Mouse (Mus musculus): ENCODE data around the gene Nme3. TPM values are rescaled to one million over a fixed set of nuclear protein-coding genes. Genes with fewer than 3 reads are reported as not detected.

Nme3 gene
- 52.6 TPM for polyA plus RNA-seq (2014; fragmentation: Illumina TruSeq; extraction: RNeasy Lipid Tissue Mini Kit (QIAGEN cat#74804); ENCODE audit: low read depth, low replicate concordance)

GRCm38 (mm10) chr17:24896241-24896992, at the start of gene Nme3:
Gene Nme3 (plus strand): TSS chr17:24896500.

DNA sequence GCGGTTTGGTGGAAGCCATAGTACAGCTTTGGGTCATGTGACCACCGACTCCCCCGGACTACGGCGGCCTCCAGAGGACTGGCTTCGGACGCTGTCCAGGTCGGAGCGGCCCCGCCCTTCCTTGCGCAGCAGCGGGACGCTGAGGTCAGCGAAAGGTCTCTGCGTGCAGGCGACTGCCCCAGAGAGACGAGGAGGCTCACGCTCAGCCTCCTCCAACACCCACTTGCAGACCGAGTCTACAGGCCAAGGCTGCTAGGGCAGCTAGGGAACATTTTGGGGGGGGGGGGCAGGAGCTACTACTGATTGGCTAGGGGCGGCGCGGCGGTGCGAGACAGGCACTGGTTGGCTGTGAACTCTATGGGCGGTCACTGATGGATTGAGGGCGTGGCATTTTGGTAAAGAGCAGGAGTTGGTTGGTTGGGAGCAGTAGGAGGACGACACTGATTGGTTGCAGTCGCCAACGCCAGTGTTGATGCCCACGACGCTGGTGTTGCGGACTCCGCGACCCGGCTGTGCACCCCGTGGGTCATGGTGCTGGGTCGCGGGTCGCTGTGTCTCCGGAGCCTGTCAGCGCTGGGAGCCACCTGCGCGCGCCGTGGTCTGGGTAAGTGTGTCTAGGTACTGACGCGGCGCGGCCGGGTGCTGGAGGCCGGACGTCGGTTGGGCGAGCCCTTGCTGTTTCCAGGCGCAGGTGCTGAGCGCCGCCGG, 46.1 kb upstream of the Nme3 start, which contains the start of gene Fahd1:
Gene Fahd1, minus strand, starts transcription at position 300 of the 708 bp plus-strand sequence.

GRCm38 (mm10) chr17:24865776-24866175, 30.5 kb upstream of the Nme3 start, which contains the start of gene Igfals:
Gene Igfals (plus strand): TSS chr17:24865997.

DNA sequence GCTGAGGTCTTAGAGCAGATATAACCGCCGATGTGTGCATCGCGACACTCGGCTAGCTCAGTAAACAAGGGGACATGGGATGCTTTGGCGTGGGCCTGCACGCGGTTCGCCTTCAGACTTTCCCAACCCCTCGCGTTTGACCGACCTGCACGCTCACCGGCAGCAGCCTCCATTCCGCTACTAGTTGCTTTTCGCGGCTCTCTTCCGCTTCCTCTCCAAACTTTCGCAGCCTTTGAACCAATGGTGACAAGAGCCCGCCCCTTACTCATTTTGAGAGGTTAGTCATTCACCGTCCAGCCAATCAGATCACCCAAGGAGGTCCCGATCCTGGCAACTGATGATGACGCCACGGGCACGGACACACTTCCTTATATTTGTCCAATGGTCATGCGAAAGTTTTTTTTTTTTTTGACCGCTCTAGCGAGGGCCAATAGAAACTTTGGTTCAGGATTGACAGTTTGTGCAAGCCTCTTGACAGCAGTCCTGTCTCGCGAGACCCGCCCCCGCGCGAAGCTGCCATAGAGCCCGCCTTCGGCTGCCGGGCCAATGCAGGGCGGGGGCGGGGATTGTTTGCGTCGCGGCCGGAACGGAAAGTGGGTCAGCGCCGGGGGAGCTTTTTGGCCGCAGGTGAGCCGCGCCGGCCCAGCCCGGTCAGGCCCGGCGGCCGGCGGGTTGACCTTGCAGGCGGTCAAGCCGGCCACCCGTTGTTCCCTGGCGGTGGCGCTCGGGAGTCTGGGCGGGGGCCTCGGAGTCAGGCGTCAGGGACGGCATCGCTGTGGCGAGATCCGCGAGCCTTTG, 10.0 kb upstream of the Nme3 start, which contains the start of the genes Nubp2 and Spsb3:
Gene Nubp2, minus strand, starts transcription at position 216 of the 798 bp plus-strand sequence.
Gene Spsb3, plus strand, starts transcription at position 510 of the 798 bp plus-strand sequence.

DNA sequence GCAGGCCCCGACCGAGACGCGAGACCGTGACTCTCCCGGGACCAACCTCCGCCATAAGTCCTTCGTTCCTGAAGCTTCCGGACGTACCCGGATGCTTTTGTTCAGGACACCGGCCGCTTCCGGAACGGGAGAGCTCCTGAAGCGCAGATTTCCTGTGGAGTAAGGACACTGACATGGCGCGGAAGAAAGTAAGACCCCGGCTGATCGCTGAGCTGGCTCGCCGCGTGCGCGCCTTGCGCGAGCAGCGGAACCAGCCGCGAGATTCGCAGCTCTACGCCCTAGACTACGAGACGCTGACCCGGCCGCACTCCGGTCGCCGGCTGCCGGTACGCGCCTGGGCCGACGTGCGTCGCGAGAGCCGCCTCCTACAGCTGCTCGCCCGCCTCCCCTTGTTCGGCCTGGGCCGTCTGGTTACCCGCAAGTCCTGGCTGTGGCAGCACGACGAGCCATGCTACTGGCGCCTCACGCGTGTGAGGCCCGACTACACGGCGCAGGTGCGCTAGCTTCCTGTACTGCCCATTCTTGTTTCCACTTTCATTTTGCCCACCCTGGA, 1.2 kb upstream of the Nme3 start, which contains the start of the genes Eme2 and Mrps34:
Gene Eme2, minus strand, starts transcription at position 93 of the 553 bp plus-strand sequence.
Gene Mrps34, plus strand, starts transcription at position 122 of the 553 bp plus-strand sequence.

GRCm38 (mm10) chr17:24936259-24937237, 40.2 kb downstream of the Nme3 start, which contains the start of gene Mapk8ip3:
Gene Mapk8ip3 (minus strand): TSS chr17:24936977.

Other genes with a start within 250 kb of the Nme3 start
- gene Slc9a3r2, start 246.2 kb upstream of the Nme3 start, polyA plus RNA-seq (2014; fragmentation: Illumina TruSeq; extraction: RNeasy Lipid Tissue Mini Kit (QIAGEN cat#74804); ENCODE audit: low read depth, low replicate concordance), result 43.1 TPM
- gene Npw, start 238.0 kb upstream of the Nme3 start, polyA plus RNA-seq (2014; fragmentation: Illumina TruSeq; extraction: RNeasy Lipid Tissue Mini Kit (QIAGEN cat#74804); ENCODE audit: low read depth, low replicate concordance), result not detected
- gene Zfp598, start 226.8 kb upstream of the Nme3 start, polyA plus RNA-seq (2014; fragmentation: Illumina TruSeq; extraction: RNeasy Lipid Tissue Mini Kit (QIAGEN cat#74804); ENCODE audit: low read depth, low replicate concordance), result 33.7 TPM
- gene Syngr3, start 206.5 kb upstream of the Nme3 start, polyA plus RNA-seq (2014; fragmentation: Illumina TruSeq; extraction: RNeasy Lipid Tissue Mini Kit (QIAGEN cat#74804); ENCODE audit: low read depth, low replicate concordance), result not detected
- gene Gfer, start 200.3 kb upstream of the Nme3 start, polyA plus RNA-seq (2014; fragmentation: Illumina TruSeq; extraction: RNeasy Lipid Tissue Mini Kit (QIAGEN cat#74804); ENCODE audit: low read depth, low replicate concordance), result 27.0 TPM
- gene Noxo1, start 200.3 kb upstream of the Nme3 start, polyA plus RNA-seq (2014; fragmentation: Illumina TruSeq; extraction: RNeasy Lipid Tissue Mini Kit (QIAGEN cat#74804); ENCODE audit: low read depth, low replicate concordance), result 4.2 TPM
- 20.3 TPM for gene Tbl3, start 188.8 kb upstream of the Nme3 start, polyA plus RNA-seq (2014; fragmentation: Illumina TruSeq; extraction: RNeasy Lipid Tissue Mini Kit (QIAGEN cat#74804); ENCODE audit: low read depth, low replicate concordance)
- 8.2 TPM for gene Rnf151, start 178.4 kb upstream of the Nme3 start, polyA plus RNA-seq (2014; fragmentation: Illumina TruSeq; extraction: RNeasy Lipid Tissue Mini Kit (QIAGEN cat#74804); ENCODE audit: low read depth, low replicate concordance)
- 1,196 TPM for gene Rps2, start 178.4 kb upstream of the Nme3 start, polyA plus RNA-seq (2014; fragmentation: Illumina TruSeq; extraction: RNeasy Lipid Tissue Mini Kit (QIAGEN cat#74804); ENCODE audit: low read depth, low replicate concordance)
- gene Ndufb10, start 172.0 kb upstream of the Nme3 start, polyA plus RNA-seq (2014; fragmentation: Illumina TruSeq; extraction: RNeasy Lipid Tissue Mini Kit (QIAGEN cat#74804); ENCODE audit: low read depth, low replicate concordance), result 212 TPM
- gene Rpl3l, start 168.7 kb upstream of the Nme3 start, polyA plus RNA-seq (2014; fragmentation: Illumina TruSeq; extraction: RNeasy Lipid Tissue Mini Kit (QIAGEN cat#74804); ENCODE audit: low read depth, low replicate concordance), result 44.8 TPM
- 165 TPM for gene Msrb1, start 159.9 kb upstream of the Nme3 start, polyA plus RNA-seq (2014; fragmentation: Illumina TruSeq; extraction: RNeasy Lipid Tissue Mini Kit (QIAGEN cat#74804); ENCODE audit: low read depth, low replicate concordance)
- 22.6 TPM for gene Hs3st6, start 143.5 kb upstream of the Nme3 start, polyA plus RNA-seq (2014; fragmentation: Illumina TruSeq; extraction: RNeasy Lipid Tissue Mini Kit (QIAGEN cat#74804); ENCODE audit: low read depth, low replicate concordance)
- 1.1 TPM for gene Meiob, start 92.2 kb upstream of the Nme3 start, polyA plus RNA-seq (2014; fragmentation: Illumina TruSeq; extraction: RNeasy Lipid Tissue Mini Kit (QIAGEN cat#74804); ENCODE audit: low read depth, low replicate concordance)
- 75.0 TPM for gene Hagh, start 56.4 kb upstream of the Nme3 start, polyA plus RNA-seq (2014; fragmentation: Illumina TruSeq; extraction: RNeasy Lipid Tissue Mini Kit (QIAGEN cat#74804); ENCODE audit: low read depth, low replicate concordance)
- 15.6 TPM for gene Fahd1, start 46.1 kb upstream of the Nme3 start, polyA plus RNA-seq (2014; fragmentation: Illumina TruSeq; extraction: RNeasy Lipid Tissue Mini Kit (QIAGEN cat#74804); ENCODE audit: low read depth, low replicate concordance)
- 11.6 TPM for gene Igfals, start 30.5 kb upstream of the Nme3 start, polyA plus RNA-seq (2014; fragmentation: Illumina TruSeq; extraction: RNeasy Lipid Tissue Mini Kit (QIAGEN cat#74804); ENCODE audit: low read depth, low replicate concordance)
- gene Nubp2, start 10.2 kb upstream of the Nme3 start, polyA plus RNA-seq (2014; fragmentation: Illumina TruSeq; extraction: RNeasy Lipid Tissue Mini Kit (QIAGEN cat#74804); ENCODE audit: low read depth, low replicate concordance), result 38.1 TPM
- 33.3 TPM for gene Spsb3, start 9.9 kb upstream of the Nme3 start, polyA plus RNA-seq (2014; fragmentation: Illumina TruSeq; extraction: RNeasy Lipid Tissue Mini Kit (QIAGEN cat#74804); ENCODE audit: low read depth, low replicate concordance)
- 35.3 TPM for gene Eme2, start 1.4 kb upstream of the Nme3 start, polyA plus RNA-seq (2014; fragmentation: Illumina TruSeq; extraction: RNeasy Lipid Tissue Mini Kit (QIAGEN cat#74804); ENCODE audit: low read depth, low replicate concordance)
- gene Mrps34, start 1.4 kb upstream of the Nme3 start, polyA plus RNA-seq (2014; fragmentation: Illumina TruSeq; extraction: RNeasy Lipid Tissue Mini Kit (QIAGEN cat#74804); ENCODE audit: low read depth, low replicate concordance), result 79.8 TPM
- 54.7 TPM for gene Mapk8ip3, start 40.5 kb downstream of the Nme3 start, polyA plus RNA-seq (2014; fragmentation: Illumina TruSeq; extraction: RNeasy Lipid Tissue Mini Kit (QIAGEN cat#74804); ENCODE audit: low read depth, low replicate concordance)
- gene Jpt2, start 64.2 kb downstream of the Nme3 start, polyA plus RNA-seq (2014; fragmentation: Illumina TruSeq; extraction: RNeasy Lipid Tissue Mini Kit (QIAGEN cat#74804); ENCODE audit: low read depth, low replicate concordance), result 49.4 TPM
- gene Cramp1l, start 119.3 kb downstream of the Nme3 start, polyA plus RNA-seq (2014; fragmentation: Illumina TruSeq; extraction: RNeasy Lipid Tissue Mini Kit (QIAGEN cat#74804); ENCODE audit: low read depth, low replicate concordance), result 15.0 TPM
- 18.5 TPM for gene Ift140, start 119.6 kb downstream of the Nme3 start, polyA plus RNA-seq (2014; fragmentation: Illumina TruSeq; extraction: RNeasy Lipid Tissue Mini Kit (QIAGEN cat#74804); ENCODE audit: low read depth, low replicate concordance)
- gene Tmem204, start 187.1 kb downstream of the Nme3 start, polyA plus RNA-seq (2014; fragmentation: Illumina TruSeq; extraction: RNeasy Lipid Tissue Mini Kit (QIAGEN cat#74804); ENCODE audit: low read depth, low replicate concordance), result 21.5 TPM
- 26.1 TPM for gene Telo2, start 219.5 kb downstream of the Nme3 start, polyA plus RNA-seq (2014; fragmentation: Illumina TruSeq; extraction: RNeasy Lipid Tissue Mini Kit (QIAGEN cat#74804); ENCODE audit: low read depth, low replicate concordance)
- gene Ptx4, start 224.3 kb downstream of the Nme3 start, polyA plus RNA-seq (2014; fragmentation: Illumina TruSeq; extraction: RNeasy Lipid Tissue Mini Kit (QIAGEN cat#74804); ENCODE audit: low read depth, low replicate concordance), result not detected
- 66.5 TPM for gene Clcn7, start 236.9 kb downstream of the Nme3 start, polyA plus RNA-seq (2014; fragmentation: Illumina TruSeq; extraction: RNeasy Lipid Tissue Mini Kit (QIAGEN cat#74804); ENCODE audit: low read depth, low replicate concordance)

Measured in adipose tissue, adult 10 weeks (tissue).